Mouse (Mus musculus) heart, embryonic 16.5 days (tissue): ENCODE data around the gene Slc7a6. TPM values are rescaled to one million over a fixed set of nuclear protein-coding genes. Genes with fewer than 3 reads are reported as not detected.

Source experiments
- ATAC-seq: fragments of 200-750 bp; cut with Nextera tagmentation; replicated peaks from 2 replicates; pipeline ENCODE4 v1.8.0; 2017; ENCODE audit warnings: moderate number of reproducible peaks; ENCODE audit not compliant: insufficient read depth, low FRiP score; ENCODE audit errors: extremely low read depth
- H3K27ac ChIP-seq: fragments of 300-500 bp; sonication (generic); 2 replicates; pipeline ENCODE4 v1.5.1; 2014; ENCODE audit warnings: mild to moderate bottlenecking, low read length, control low read depth, moderate library complexity
- H3K27me3 ChIP-seq: fragments of 300-500 bp; sonication (generic); 2 replicates; pipeline ENCODE4 v1.6.1; 2014; ENCODE audit warnings: low read length, mixed read lengths; ENCODE audit not compliant: control insufficient read depth, insufficient read depth
- H3K36me3 ChIP-seq: fragments of 300-500 bp; sonication (generic); 2 replicates; pipeline ENCODE4 v1.6.1; 2014; ENCODE audit not compliant: control insufficient read depth, insufficient read depth
- H3K4me1 ChIP-seq: fragments of 300-500 bp; sonication (generic); 2 replicates; pipeline ENCODE4 v1.6.1; 2014; ENCODE audit warnings: low read length, mixed read lengths; ENCODE audit not compliant: control insufficient read depth, insufficient read depth
- H3K4me2 ChIP-seq: fragments of 300-500 bp; sonication (generic); 2 replicates; pipeline ENCODE4 v1.6.1; 2014; ENCODE audit warnings: low read depth, mild to moderate bottlenecking, control low read depth, low read length
- H3K4me3 ChIP-seq: fragments of 300-500 bp; sonication (generic); 2 replicates; pipeline ENCODE4 v1.5.1; 2014; ENCODE audit warnings: mild to moderate bottlenecking, control low read depth, low read length
- H3K9ac ChIP-seq: fragments of 300-500 bp; sonication (generic); 2 replicates; pipeline ENCODE4 v1.6.1; 2014; ENCODE audit warnings: low read length, control low read depth
- H3K9me3 ChIP-seq: fragments of 300-500 bp; sonication (generic); replicated peaks from 2 replicates; pipeline ENCODE4 v1.6.1; 2016; ENCODE audit warnings: low read length; ENCODE audit not compliant: control insufficient read depth
- WGBS: fragments of 180-500 bp; shearing (Covaris S2); extraction: QIAGEN DNeasy Blood & Tissue Kit; methylation state at CpG from one replicate; pipeline ENCODE4 v1.1.7; 2014; 5-methylcytosine and 5-hydroxymethylcytosine counted together
- polyA plus RNA-seq: library from polyadenylated mRNA; unstranded; fragments of >200 nt; fragmentation: Nextera tagmentation; extraction: Ambion mirVana; gene quantifications from 2 replicates; pipeline ENCODE4 v1.2.1, GENCODE M21; 2015

Slc7a6 gene
- polyA plus RNA-seq, result 21.1 and 28.5 TPM in 2 replicates

GRCm38 (mm10) chr8:106168356-106169016 lies at the start of gene Slc7a6:
TSS of gene Slc7a6 (plus strand) at chr8:106168857.
- Histone ChIP-seq H3K27me3 (no peaks in the 10 kb centered on the region), H3K9ac (peak within 1 kb of the TSS; percentile 89), H3K4me2 (peak within 1 kb of the TSS; percentile 85), H3K4me3 (peak within 1 kb of the TSS; percentile 94), H3K4me1 (peaks cover 16% of the 10 kb centered on the region), H3K27ac (peak within 1 kb of the TSS; percentile 74), H3K36me3 (0 out of 2 replicates have a peak, but pooled peaks cover 2% of the 10 kb centered on the region), H3K9me3 (no peaks in the 10 kb centered on the region)
- peak; percentile 89 for ATAC-seq
- WGBS, result under 1% methylated on average over 58 of the region's 59 CpGs

DNA sequence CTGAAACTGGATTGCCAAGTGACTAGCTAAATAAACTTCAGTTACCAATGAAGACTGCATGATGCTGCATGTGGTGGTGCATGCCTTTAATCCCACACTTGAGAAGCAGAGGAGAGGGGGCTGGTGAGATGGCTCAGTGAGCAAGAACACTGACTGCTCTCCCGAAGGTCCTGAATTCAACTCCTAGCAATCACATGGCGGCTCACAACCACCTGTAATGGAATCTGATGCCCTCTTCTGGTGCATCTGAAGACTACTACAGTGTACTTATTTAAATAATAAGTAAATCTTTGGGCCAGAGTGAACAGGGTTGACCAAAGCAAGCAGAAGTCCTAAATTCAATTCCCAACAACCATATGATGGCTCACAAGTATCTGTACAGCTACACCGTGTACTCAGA lies 45.2 kb upstream of the Slc7a6 start:
- Histone ChIP-seq H3K27ac (no peak overlapping the region), H3K4me2 (no peak overlapping the region), H3K27me3 (no peaks in the 10 kb centered on the region), H3K4me3 (no peak overlapping the region), H3K4me1 (no peaks in the 10 kb centered on the region), H3K9me3 (no peaks in the 10 kb centered on the region), H3K36me3 (peaks cover 6% of the 10 kb centered on the region), H3K9ac (no peak overlapping the region)
- 80% methylated on average over 3 of the region's 3 CpGs for WGBS
- no peak for ATAC-seq

DNA sequence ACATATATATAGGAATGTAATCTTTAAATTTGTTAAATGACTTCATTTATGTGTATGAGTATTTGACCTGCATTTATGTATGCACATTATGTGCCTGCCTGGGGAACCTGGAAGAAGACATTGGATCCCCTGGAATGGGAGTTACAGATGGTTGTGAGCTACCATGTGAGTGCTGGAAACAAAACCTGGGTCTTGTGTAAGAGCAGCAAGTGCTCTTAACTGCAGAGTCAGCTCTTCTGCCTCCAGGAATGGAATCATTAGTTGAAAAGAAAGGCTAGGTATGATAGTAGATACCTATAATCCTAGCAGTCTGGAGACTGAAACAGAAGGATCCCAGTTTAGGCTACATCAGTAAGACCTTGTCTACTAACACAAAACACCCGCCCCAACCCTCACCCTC lies 42.6 kb upstream of the Slc7a6 start:
- Histone ChIP-seq H3K27me3 (no peaks in the 10 kb centered on the region), H3K9ac (no peak overlapping the region), H3K4me1 (no peaks in the 10 kb centered on the region), H3K4me3 (no peak overlapping the region), H3K4me2 (no peak overlapping the region), H3K9me3 (no peaks in the 10 kb centered on the region), H3K36me3 (peaks cover 15% of the 10 kb centered on the region), H3K27ac (no peak overlapping the region)
- no peak for ATAC-seq
- 96% methylated on average over 1 of the region's 1 CpGs for WGBS

GRCm38 (mm10) chr8:106127054-106127453 lies 41.6 kb upstream of the Slc7a6 start:
- Histone ChIP-seq H3K4me1 (no peaks in the 10 kb centered on the region), H3K4me3 (no peak overlapping the region), H3K36me3 (peaks cover 19% of the 10 kb centered on the region), H3K27ac (no peak overlapping the region), H3K9me3 (no peaks in the 10 kb centered on the region), H3K9ac (no peak overlapping the region), H3K27me3 (no peaks in the 10 kb centered on the region), H3K4me2 (no peak overlapping the region)
- no peak for ATAC-seq
- WGBS, result 68% methylated on average over 3 of the region's 3 CpGs

GRCm38 (mm10) chr8:106127882-106128410 lies 40.7 kb upstream of the Slc7a6 start:
- peaks cover 22% of the 10 kb centered on the region for H3K36me3 ChIP-seq

GRCm38 (mm10) chr8:106129232-106129930 lies 39.3 kb upstream of the Slc7a6 start:
- peaks cover 22% of the 10 kb centered on the region for H3K36me3 ChIP-seq
- ATAC-seq, result no peak
- no peaks in the 10 kb centered on the region for H3K9me3 ChIP-seq
- H3K27me3 ChIP-seq, result peaks cover 4% of the 10 kb centered on the region
- H3K4me3 ChIP-seq, result no peak overlapping the region
- H3K9ac ChIP-seq, result no peak overlapping the region
- H3K27ac ChIP-seq, result no peak overlapping the region
- H3K4me1 ChIP-seq, result no peaks in the 10 kb centered on the region
- no peak overlapping the region for H3K4me2 ChIP-seq

More at GRCm38 (mm10) chr8:106127882-106128410, 40.7 kb upstream of the Slc7a6 start:
- Histone ChIP-seq H3K27ac (no peak overlapping the region), H3K27me3 (no peaks in the 10 kb centered on the region), H3K9me3 (no peaks in the 10 kb centered on the region), H3K4me2 (no peak overlapping the region), H3K4me1 (no peaks in the 10 kb centered on the region), H3K4me3 (no peak overlapping the region), H3K9ac (no peak overlapping the region)
- WGBS, result 85% methylated on average over 10 of the region's 10 CpGs
- ATAC-seq, result no peak

GRCm38 (mm10) chr8:106129997-106130396 lies 38.7 kb upstream of the Slc7a6 start:
- ATAC-seq, result no peak
- Histone ChIP-seq H3K36me3 (peaks cover 22% of the 10 kb centered on the region), H3K27ac (no peak overlapping the region), H3K4me3 (no peak overlapping the region), H3K4me1 (no peaks in the 10 kb centered on the region), H3K9me3 (no peaks in the 10 kb centered on the region), H3K4me2 (no peak overlapping the region), H3K9ac (no peak overlapping the region), H3K27me3 (peaks cover 11% of the 10 kb centered on the region)
- 85% methylated on average over 2 of the region's 2 CpGs for WGBS

DNA sequence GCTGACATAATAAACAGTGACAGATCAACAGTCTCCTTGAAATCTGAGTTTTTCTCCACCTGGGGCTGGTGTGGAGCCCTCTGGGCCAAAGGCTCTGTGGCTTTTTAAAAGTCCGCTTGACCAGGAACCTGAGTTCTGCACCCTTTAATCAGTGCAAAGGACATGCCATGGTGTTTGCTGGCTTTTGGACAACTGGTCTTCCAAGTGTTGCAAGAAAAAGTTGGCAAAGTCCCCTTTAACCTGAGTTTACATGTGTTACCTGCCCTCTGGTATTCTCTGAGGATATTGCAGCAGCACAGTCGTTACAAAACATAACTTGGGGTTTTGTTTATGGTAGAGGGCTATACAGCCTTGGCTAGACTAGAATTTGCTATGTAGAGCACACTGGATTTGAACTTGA lies 38.2 kb upstream of the Slc7a6 start:
- ATAC-seq, result no peak
- WGBS, result 86% methylated on average over 2 of the region's 2 CpGs
- H3K27ac ChIP-seq, result no peak overlapping the region
- H3K27me3 ChIP-seq, result peaks cover 16% of the 10 kb centered on the region
- no peak overlapping the region for H3K9ac ChIP-seq
- H3K4me3 ChIP-seq, result no peak overlapping the region
- H3K9me3 ChIP-seq, result no peaks in the 10 kb centered on the region
- H3K4me2 ChIP-seq, result no peak overlapping the region
- H3K4me1 ChIP-seq, result no peaks in the 10 kb centered on the region; the same call in 1 of the 2 replicates
- peaks cover 22% of the 10 kb centered on the region for H3K36me3 ChIP-seq

- H3K36me3 ChIP-seq, result peaks cover 22% of the 10 kb centered on the region
These were observed 37.6 kb upstream of the Slc7a6 start for GRCm38 (mm10) chr8:106131021-106131420.

More at GRCm38 (mm10) chr8:106131021-106131420, 37.6 kb upstream of the Slc7a6 start:
- H3K27me3 ChIP-seq, result peaks cover 20% of the 10 kb centered on the region
- H3K27ac ChIP-seq, result no peak overlapping the region
- ATAC-seq, result no peak
- H3K4me1 ChIP-seq, result peaks cover 5% of the 10 kb centered on the region
- H3K4me3 ChIP-seq, result no peak overlapping the region
- no peak overlapping the region for H3K9ac ChIP-seq
- H3K4me2 ChIP-seq, result no peak overlapping the region
- 86% methylated on average over 4 of the region's 4 CpGs for WGBS
- H3K9me3 ChIP-seq, result no peaks in the 10 kb centered on the region
